Mouse (Mus musculus) kidney, adult 2 months (tissue): Measurements from ENCODE around the gene Calm2.

Experiments
- CTCF ChIP-seq: fragments of 200-500 bp; conservative IDR thresholded peaks from 2 replicates; pipeline ENCODE4 v1.5.1; 2011; ENCODE audit warnings: low read depth, mild to moderate bottlenecking, control low read depth, low read length, moderate library complexity, mixed read lengths; ENCODE audit not compliant: insufficient read depth, insufficient read length
- POLR2A ChIP-seq: fragments of 200-500 bp; IDR thresholded peaks from one replicate; pipeline ENCODE4 v1.6.1; 2011; ENCODE audit warnings: low read depth, low read length, control low read depth

DNA sequence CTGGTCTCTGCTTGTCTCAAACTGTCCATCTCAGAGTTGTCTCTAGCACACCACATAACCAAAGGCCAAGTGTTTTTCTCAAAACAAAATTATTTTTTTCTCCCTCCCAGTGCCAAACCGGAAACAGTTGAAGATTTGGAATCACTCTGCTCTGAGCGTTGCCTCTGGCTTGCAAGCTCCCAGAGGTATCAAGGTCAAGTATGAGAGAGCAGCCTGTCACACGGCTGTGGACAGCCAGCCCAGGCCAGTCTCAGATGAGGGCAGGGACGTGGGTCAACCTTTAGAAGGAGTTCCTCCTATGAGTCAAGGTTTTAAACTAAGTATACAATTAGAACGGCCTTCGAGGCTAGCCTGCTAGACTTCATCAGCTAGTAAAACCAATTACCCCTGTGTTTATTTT lies 43.6 kb upstream of the Calm2 start:
- no peak for TF ChIP-seq CTCF
- no peak for TF ChIP-seq POLR2A
